Mouse (Mus musculus): ENCODE data around the gene Aqp11. TPM values are rescaled to one million over a fixed set of nuclear protein-coding genes. Genes with fewer than 3 reads are reported as not detected.
A peak's percentile ranks its signal among the peaks of the same experiment; 100 is the strongest.

Aqp11 gene
- polyA plus RNA-seq, 1 experiment from 2014 or later: 5.2 TPM

DNA sequence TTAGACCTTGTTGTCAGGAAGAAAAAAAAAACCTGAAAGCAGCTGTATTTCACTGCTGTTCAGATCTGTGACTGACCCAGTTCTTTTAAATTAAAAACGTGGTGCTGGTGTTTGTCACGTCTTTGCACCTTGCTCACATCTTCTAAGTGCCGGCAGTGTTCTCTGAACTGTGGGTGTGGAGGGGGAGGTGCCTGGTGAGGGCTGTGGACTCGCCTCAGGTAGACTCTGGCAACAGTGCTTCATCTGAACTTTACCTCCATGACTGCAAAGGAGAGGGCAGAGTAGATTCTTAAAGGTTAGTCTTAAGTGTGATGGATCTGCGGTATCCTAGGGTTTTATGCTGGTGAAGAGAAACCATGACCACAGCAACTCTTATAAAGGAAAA lies 27.9 kb upstream of the Aqp11 start:
- no peak overlapping the region for H3K27ac ChIP-seq
- H3K4me1 ChIP-seq: no peaks in the 10 kb centered on the region
- H3K4me3 ChIP-seq: no peak overlapping the region
- WGBS: 80% methylated on average over 5 of the region's 5 CpGs
- H3K36me3 ChIP-seq: no peaks in the 10 kb centered on the region
- H3K27me3 ChIP-seq (ENCODE audit: insufficient read depth, poor library complexity, severe bottlenecking): no peaks in the 10 kb centered on the region
- DNase-seq (ENCODE audit: low spot score): no peak
- no peaks in the 10 kb centered on the region for H3K9me3 ChIP-seq

DNA sequence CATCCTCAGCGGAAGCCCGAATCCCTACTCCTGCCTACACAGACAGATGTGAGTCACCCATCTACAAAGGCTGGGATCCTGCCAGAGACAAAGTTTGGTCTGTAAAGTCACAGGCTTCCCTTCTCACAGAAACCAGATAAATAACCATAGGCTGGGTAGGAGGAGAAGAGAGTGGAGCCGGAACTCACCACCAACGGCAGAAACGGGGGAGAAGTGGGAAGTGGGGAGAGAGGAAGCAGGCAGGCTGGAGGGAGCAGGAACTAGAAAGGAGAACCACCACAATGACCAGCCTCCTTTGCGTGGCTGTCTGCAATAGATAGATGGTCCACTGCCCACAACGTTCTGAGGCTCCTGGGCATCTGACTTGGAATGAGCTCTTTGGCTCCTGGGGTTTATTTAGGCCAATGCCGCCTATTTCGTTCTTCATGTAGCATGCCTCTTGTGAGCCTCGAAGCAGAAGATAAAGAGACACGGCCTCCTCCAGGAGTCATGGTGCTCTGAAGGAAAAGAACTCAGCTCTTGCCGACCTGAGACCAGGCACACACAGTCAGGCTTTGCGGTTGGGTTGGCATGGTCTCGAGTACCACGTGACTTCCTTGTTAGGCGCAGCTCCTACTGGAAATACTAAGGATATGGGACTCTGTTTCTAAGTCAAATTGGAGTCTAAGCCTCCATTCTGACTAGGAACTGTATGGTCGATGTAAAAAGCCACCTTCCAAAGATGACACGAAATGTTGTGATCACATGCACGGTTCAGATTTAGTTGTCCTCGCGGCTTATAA lies 27.3 kb upstream of the Aqp11 start:
- no peak overlapping the region for H3K4me3 ChIP-seq
- 86% methylated on average over 21 of the region's 21 CpGs for WGBS
- H3K4me1 ChIP-seq: no peaks in the 10 kb centered on the region
- no peak overlapping the region for H3K27ac ChIP-seq
- no peaks in the 10 kb centered on the region for H3K9me3 ChIP-seq
- DNase-seq (ENCODE audit: low spot score): no peak
- H3K36me3 ChIP-seq: no peaks in the 10 kb centered on the region
- H3K27me3 ChIP-seq (ENCODE audit: insufficient read depth, poor library complexity, severe bottlenecking): no peaks in the 10 kb centered on the region

DNA sequence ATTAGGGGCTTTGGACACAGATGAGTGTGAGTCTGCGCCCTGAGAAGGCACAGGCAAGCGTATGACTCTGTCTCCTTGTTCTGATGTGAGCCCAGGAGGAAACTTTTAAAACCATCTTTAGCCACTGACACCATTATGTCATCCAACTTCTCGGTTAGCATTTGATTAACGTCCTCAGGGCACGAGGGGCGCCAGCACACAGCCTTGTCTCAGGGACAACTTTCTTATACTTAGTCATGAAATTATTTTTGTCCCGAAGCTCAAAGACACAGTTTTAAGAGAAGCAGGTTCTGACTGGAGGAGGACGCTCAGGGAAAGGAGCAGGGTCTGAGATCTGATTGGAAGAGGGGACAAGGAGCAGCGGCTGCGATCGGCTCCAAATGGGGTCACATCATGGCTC lies 26.5 kb upstream of the Aqp11 start:
- WGBS: 78% methylated on average over 11 of the region's 11 CpGs
- Histone ChIP-seq H3K9me3 (no peaks in the 10 kb centered on the region), H3K4me1 (no peaks in the 10 kb centered on the region), H3K27me3 (ENCODE audit: insufficient read depth, poor library complexity, severe bottlenecking) (no peaks in the 10 kb centered on the region), H3K27ac (no peak overlapping the region), H3K36me3 (no peaks in the 10 kb centered on the region), H3K4me3 (no peak overlapping the region)
- DNase-seq (ENCODE audit: low spot score): no peak

DNA sequence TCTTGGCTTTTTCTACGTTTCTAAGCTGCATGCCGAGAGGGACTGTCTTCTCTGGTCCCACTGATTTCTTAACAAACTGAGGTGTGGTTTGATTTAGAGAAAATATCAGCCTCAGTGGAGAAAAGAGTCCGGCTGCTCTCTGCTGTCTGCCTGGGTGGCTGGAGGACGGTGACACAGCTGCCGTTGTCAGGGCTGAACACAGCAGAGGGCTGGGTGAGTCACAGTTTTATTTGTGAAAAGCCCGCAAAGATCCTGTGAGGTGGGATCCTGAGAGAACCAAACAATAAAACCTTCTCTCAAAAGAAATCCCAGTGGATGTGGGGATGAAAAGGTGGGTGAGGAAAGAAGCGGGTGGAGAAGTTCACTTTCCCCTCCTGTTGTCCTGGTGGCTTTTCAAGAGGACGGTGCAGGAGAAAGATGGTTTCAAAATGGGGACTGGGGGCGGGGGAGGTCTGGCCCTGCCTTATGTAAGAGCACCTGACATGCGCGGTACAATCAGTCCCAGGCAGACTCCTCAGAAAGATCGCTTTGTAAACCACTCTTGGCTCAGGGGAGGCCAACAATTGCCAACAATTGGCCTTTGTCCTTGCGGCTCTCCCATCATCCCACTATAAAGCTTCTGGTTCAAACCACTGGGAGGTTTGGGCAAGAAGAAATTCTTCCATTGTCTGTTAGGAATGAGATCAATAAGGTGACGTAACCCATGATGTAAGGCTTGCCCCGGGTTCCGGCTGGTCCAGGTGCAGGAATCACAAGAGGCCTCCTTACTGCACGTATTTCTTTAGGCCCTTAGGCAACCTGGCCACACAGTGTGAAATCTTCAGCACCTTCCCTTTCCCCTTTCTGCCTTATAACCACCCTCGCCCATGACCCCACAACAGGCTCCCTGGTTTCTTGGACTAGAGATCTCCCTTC lies 19.1 kb upstream of the Aqp11 start:
- Histone ChIP-seq H3K4me3 (no peak overlapping the region), H3K36me3 (no peaks in the 10 kb centered on the region), H3K27me3 (ENCODE audit: insufficient read depth, poor library complexity, severe bottlenecking) (no peaks in the 10 kb centered on the region), H3K4me1 (no peaks in the 10 kb centered on the region), H3K9me3 (no peaks in the 10 kb centered on the region), H3K27ac (no peak overlapping the region)
- no peak for DNase-seq (ENCODE audit: low spot score)
- 63% methylated on average over 18 of the region's 18 CpGs for WGBS

DNA sequence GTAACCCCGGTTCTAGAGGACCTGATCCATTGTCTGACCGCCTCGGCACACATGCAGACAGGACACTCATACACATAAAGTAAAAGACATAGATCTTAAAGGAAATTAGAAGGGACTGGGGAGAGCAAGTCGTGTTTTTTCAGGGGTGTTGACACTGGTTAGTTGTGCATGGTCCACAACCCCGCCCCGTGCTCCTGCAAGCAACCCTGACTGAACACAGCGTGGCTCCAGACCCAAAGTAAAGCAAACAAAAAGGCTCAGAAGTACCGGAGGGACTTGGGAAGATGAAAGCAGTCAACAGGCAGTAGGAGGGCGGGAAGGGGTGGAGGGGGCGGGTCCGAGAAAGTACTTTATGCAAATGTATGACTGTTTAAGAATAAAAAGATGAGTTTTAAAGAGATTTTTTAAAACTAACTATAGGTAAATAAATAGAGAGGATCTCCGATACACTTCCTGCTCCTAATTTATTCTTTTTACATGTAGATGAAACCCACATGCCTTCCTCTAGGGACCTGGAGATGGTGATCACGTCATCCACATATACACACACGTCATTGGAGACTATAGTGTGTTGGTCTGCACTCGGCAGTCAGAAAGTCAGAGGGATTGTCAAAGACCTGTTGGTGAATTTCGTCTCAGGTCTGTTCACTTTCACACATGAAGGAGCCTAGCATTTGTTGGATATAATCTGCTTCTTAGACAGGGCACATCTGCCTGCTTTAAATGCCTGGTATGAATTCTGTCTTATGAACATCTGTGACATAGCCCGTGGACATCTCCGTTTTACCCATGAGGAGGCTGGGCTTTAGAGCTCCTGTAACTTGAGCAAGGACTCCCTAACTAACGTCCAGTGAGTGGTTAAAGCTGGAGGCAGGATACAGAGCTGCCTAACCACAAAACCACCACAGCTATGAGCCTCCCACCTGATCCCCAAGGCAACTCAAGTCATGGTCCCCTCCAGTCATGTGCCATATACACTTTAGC lies 11.4 kb upstream of the Aqp11 start:
- H3K27ac ChIP-seq: peak overlapping the region; percentile 62; the same call in 1 of the 2 replicates
- DNase-seq (ENCODE audit: low spot score): no peak
- 40% methylated on average over 19 of the region's 19 CpGs for WGBS
- H3K27me3 ChIP-seq (ENCODE audit: insufficient read depth, poor library complexity, severe bottlenecking): no peaks in the 10 kb centered on the region
- no peaks in the 10 kb centered on the region for H3K36me3 ChIP-seq
- no peaks in the 10 kb centered on the region for H3K9me3 ChIP-seq
- peaks cover 8% of the 10 kb centered on the region for H3K4me1 ChIP-seq
- peak overlapping the region; percentile 20 for H3K4me3 ChIP-seq

DNA sequence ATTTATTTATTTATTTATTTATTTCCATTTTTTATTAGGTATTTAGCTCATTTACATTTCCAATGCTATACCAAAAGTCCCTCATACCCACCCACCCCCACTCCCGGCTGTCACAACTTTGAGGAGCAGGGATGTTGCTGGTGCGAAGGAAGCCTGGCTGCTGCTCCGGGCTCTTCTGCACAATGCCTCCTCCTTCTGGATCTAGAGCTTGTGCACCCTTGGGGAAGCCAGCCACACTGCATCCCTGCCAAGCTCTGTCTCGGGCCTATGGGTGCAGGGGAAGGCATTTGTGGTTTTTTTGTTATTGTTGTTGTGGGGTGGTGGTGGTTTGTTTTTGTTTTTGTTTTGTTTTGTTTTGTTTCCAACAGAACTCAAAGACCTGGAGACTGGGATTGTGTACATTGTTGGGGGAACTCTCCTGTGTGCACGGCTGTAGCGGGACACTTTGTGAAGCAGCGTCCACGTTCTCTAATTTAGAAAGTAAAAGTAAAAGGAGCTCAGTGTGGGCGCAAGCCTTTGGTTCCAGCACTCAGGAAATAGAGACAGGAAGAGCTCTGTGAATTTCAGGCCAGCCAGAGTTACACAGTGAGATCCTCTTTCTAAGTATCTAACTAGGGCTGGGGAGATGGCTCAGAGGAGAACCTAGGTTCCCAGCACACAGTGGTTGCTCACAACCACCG lies 10.6 kb upstream of the Aqp11 start:
- Histone ChIP-seq H3K27me3 (ENCODE audit: insufficient read depth, poor library complexity, severe bottlenecking) (no peaks in the 10 kb centered on the region), H3K36me3 (no peaks in the 10 kb centered on the region), H3K4me1 (peaks cover 8% of the 10 kb centered on the region), H3K4me3 (peak overlapping the region; percentile 20), H3K9me3 (no peaks in the 10 kb centered on the region), H3K27ac (peak overlapping the region; percentile 62; the same call in 1 of the 2 replicates)
- WGBS: 58% methylated on average over 10 of the region's 10 CpGs
- DNase-seq (ENCODE audit: low spot score): no peak

DNA sequence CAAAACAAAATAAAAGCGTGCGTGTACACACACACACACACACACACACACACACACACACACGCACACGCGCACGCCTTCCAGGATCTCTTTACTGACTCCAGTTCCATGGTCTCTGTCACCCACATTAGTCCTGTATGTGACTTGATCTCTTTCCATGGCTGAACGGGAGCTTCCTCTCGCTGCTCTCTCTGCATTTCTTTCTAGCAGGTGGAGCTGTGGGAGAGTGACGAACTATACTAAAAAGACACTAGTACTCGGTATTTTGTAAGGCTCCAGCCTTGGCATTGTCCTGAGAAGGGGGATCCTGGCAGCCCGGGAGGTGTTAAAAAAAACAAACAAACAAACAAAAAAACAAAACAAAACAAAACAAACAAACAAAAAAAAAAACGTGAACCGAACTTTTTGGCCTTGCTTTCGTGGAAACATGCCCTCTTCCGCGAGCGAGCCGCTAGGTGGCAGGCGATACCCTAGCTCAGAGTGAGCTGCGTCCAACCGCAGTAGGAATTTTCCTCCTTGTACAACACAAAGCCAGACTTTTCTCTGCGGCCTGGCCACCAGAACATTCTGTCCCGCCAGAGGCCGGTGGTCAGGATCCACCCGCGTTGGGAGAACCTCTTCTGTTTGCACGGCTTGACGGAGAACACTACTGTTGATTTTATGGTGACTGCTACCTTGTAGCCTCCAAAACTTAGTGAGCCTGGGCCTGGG lies 9.9 kb upstream of the Aqp11 start:
- no peaks in the 10 kb centered on the region for H3K9me3 ChIP-seq
- peaks cover 8% of the 10 kb centered on the region for H3K4me1 ChIP-seq
- WGBS: 27% methylated on average over 28 of the region's 28 CpGs
- H3K27ac ChIP-seq: peak overlapping the region; percentile 10; the same call in 1 of the 2 replicates
- peak overlapping the region; percentile 31; the same call in 1 of the 2 replicates for H3K4me3 ChIP-seq
- no peaks in the 10 kb centered on the region for H3K36me3 ChIP-seq
- DNase-seq (ENCODE audit: low spot score): peak; percentile 91
- no peaks in the 10 kb centered on the region for H3K27me3 ChIP-seq (ENCODE audit: insufficient read depth, poor library complexity, severe bottlenecking)

DNA sequence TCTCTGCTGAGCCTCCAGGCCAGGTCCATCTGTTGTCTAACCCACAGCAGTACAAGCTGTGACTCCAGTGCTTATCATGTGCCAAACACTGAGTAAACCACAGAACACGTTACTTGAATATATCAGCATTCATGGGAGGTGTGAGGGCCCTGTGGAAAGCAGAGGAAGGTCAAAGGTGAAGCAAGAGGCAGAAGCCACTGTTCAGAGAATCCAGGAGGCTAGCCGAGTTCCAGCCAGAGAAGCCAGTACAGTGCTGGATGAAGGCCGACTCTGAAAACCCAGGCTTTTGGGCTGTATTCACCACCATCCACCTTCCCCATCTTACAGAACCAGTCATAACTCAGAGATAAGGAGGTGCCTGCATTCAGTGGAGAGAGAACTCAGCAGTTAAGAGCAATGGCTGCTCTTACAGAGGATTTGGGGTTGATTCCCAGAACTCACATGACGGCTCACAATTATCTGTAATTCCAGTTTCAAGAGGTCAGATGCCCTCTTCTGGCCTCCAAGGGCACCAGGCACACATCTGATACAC lies 9.2 kb upstream of the Aqp11 start:
- no peaks in the 10 kb centered on the region for H3K36me3 ChIP-seq
- H3K27me3 ChIP-seq (ENCODE audit: insufficient read depth, poor library complexity, severe bottlenecking): no peaks in the 10 kb centered on the region
- no peak overlapping the region for H3K4me3 ChIP-seq
- H3K27ac ChIP-seq: peak overlapping the region; percentile 10; the same call in 1 of the 2 replicates
- H3K4me1 ChIP-seq: peaks cover 8% of the 10 kb centered on the region
- 64% methylated on average over 4 of the region's 4 CpGs for WGBS
- no peak for DNase-seq (ENCODE audit: low spot score)
- H3K9me3 ChIP-seq: no peaks in the 10 kb centered on the region

DNA sequence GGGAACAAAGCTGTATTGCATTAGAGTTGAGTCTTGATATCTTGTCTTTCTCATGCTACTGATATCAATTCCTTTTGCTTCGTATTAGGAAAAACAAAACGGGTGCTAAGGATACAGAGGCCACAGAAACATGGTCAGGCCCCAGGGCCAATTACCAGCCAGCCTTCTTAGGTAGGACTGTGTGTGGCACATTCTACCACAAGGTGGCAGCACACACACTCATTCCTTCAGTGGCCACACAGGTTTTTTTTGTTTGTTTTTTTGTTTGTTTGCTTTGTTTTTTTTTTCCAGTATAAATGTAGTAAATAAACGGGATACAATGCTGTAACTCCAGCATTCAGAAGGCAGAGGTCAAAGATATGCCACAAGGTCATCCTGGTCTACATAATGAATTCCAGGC lies 7.2 kb upstream of the Aqp11 start:
- Histone ChIP-seq H3K36me3 (no peaks in the 10 kb centered on the region), H3K4me3 (no peak overlapping the region), H3K27me3 (ENCODE audit: insufficient read depth, poor library complexity, severe bottlenecking) (no peaks in the 10 kb centered on the region), H3K4me1 (peaks cover 8% of the 10 kb centered on the region), H3K27ac (no peak overlapping the region), H3K9me3 (no peaks in the 10 kb centered on the region)
- no peak for DNase-seq (ENCODE audit: low spot score)
- WGBS: 19% methylated on average over 3 of the region's 3 CpGs

DNA sequence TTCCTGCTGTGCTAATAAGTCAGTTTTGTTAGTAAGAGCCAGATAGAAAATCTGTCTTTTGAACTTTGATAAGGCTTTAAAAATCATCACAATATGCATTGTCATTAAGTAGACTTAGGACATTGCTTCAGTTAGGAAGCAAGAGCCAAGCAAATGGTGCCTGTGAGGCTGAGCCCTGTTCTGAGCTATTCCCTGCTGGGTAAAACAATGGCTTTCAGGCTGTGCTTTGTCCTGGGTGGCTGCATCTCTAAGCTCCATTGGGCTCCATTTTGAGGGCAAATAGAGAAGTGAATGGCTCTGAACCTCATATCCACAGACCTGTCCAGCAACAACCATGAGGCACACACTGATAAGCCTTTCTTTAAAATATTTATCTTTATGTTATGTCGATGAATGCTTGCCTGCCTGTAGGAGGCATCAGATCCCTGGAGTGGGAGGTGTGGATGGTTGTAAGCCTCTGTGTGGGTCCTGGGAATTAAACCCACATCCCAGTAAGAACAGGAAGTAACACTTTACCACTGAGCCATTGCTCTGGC lies 3.7 kb upstream of the Aqp11 start:
- Histone ChIP-seq H3K4me1 (peaks cover 12% of the 10 kb centered on the region), H3K27ac (no peak overlapping the region), H3K36me3 (no peaks in the 10 kb centered on the region), H3K9me3 (no peaks in the 10 kb centered on the region), H3K27me3 (ENCODE audit: insufficient read depth, poor library complexity, severe bottlenecking) (no peaks in the 10 kb centered on the region; the same call in 1 of the 2 replicates), H3K4me3 (no peak overlapping the region)
- WGBS: 35% methylated on average over 1 of the region's 1 CpGs
- no peak for DNase-seq (ENCODE audit: low spot score)

DNA sequence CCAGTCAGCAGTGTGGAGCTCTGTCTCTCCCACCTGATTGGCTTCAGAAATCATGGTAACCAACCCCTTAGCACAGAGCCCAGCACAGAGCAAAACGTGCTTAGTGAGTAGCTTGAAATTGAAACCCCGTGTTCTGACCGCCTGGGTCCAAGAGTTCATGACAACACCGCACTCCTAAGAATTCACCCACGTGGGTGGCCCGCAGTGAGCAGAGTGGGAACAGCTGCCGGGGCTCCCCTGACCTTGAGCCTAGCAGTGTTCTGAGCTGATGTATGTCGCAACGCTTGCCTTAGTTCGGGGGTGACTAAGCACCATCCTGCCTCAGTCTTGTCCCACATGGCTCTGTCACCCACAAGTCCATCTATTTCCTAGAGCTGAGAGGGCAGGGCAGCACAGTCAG lies 2.9 kb upstream of the Aqp11 start:
- no peak overlapping the region for H3K4me3 ChIP-seq

More for the DNA sequence above, 2.9 kb upstream of the Aqp11 start:
- no peaks in the 10 kb centered on the region for H3K9me3 ChIP-seq
- H3K27ac ChIP-seq: no peak overlapping the region; the same call in 1 of the 2 replicates
- H3K36me3 ChIP-seq: no peaks in the 10 kb centered on the region
- H3K27me3 ChIP-seq (ENCODE audit: insufficient read depth, poor library complexity, severe bottlenecking): no peaks in the 10 kb centered on the region; the same call in 1 of the 2 replicates
- no peak for DNase-seq (ENCODE audit: low spot score)
- peaks cover 13% of the 10 kb centered on the region for H3K4me1 ChIP-seq
- WGBS: 77% methylated on average over 10 of the region's 10 CpGs
